Mouse (Mus musculus) regulatory T cell (primary cell): ENCODE data around the gene Shc1.

ENCODE experiments used
- in situ Hi-C: fragments of 300-600 bp; cut with MboI, MseI; formaldehyde crosslinking; loops from one replicate; pipeline ENCODE4 v1.15.1; 2025; ENCODE audit warnings: high pct_unique_total_duplicates

Shc1 gene

DNA sequence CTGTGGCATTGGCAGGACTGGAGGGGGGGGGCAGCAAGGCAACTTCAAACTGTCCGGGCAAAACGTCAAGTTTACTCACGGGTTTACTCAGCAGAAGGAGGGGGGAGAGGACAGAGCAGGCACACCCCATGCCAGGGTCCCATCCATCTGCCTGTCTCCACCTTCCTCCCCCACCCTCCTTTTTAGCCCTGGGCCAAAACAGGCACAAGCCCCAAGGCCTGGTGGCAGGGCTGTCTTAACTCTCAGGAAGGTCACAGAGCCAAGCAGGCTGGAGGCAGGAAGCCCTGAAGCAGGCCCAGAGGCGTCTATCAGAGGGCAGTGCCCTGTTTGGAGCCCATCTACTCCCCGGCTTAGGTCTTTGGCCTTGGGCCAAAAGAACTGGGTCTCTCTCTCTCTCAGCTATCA lies 28.1 kb upstream of the Shc1 start:
- in situ Hi-C loops, result loop anchor here (10.0 kb wide), 1 partner anchor 875 kb away; no protein-coding TSS in a partner anchor

- in situ Hi-C loops, result loop anchor here (10.0 kb wide), 1 partner anchor 876 kb away; no protein-coding TSS in a partner anchor
Measured at GRCm38 (mm10) chr3:89390699-89391662, 27.3 kb upstream of the Shc1 start.

GRCm38 (mm10) chr3:89391663-89392511 lies 26.4 kb upstream of the Shc1 start:
- in situ Hi-C loops, result loop anchor here (10.0 kb wide), 1 partner anchor 877 kb away; no protein-coding TSS in a partner anchor

DNA sequence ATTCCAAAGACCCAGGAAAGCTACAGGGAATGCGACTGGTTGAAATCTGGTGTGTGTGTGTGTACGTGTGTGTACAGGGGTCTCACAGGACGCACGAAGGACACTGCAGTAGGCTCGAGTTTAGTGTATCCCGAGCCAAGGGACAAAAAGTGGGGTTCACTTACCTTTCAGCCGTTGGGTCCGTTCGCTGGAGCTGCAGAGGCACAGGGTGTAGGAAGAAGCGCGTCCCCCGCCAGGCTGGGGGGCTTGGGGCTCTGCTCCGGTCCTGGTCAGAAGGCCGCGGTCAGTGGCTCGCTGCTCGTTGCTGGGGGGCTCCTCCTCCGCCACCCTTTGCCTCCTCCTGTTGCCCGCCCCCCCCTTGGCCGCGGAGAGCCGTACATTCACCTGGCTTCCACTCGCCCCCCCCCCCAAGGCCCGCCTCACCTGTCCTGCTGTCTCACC lies 25.4 kb upstream of the Shc1 start:
- in situ Hi-C loops, result loop anchor here (10.0 kb wide), 1 partner anchor 878 kb away; no protein-coding TSS in a partner anchor

GRCm38 (mm10) chr3:89393605-89394004 lies 24.6 kb upstream of the Shc1 start:
- in situ Hi-C loops, result loop anchor here (10.0 kb wide), 1 partner anchor 879 kb away; no protein-coding TSS in a partner anchor

GRCm38 (mm10) chr3:89394006-89394893 lies 24.0 kb upstream of the Shc1 start, which contains the start of gene Zbtb7b:
TSS of gene Zbtb7b (minus strand) at chr3:89394776.
- in situ Hi-C loops, result loop anchor here (10.0 kb wide), 1 partner anchor 879 kb away; no protein-coding TSS in a partner anchor

GRCm38 (mm10) chr3:89394894-89395256 lies 23.4 kb upstream of the Shc1 start:
- in situ Hi-C loops, result loop anchor here (10.0 kb wide), 1 partner anchor 880 kb away; no protein-coding TSS in a partner anchor

- in situ Hi-C loops, result loop anchor here (10.0 kb wide), 1 partner anchor 881 kb away; no protein-coding TSS in a partner anchor
Measured at GRCm38 (mm10) chr3:89395419-89395805, 22.8 kb upstream of the Shc1 start.

DNA sequence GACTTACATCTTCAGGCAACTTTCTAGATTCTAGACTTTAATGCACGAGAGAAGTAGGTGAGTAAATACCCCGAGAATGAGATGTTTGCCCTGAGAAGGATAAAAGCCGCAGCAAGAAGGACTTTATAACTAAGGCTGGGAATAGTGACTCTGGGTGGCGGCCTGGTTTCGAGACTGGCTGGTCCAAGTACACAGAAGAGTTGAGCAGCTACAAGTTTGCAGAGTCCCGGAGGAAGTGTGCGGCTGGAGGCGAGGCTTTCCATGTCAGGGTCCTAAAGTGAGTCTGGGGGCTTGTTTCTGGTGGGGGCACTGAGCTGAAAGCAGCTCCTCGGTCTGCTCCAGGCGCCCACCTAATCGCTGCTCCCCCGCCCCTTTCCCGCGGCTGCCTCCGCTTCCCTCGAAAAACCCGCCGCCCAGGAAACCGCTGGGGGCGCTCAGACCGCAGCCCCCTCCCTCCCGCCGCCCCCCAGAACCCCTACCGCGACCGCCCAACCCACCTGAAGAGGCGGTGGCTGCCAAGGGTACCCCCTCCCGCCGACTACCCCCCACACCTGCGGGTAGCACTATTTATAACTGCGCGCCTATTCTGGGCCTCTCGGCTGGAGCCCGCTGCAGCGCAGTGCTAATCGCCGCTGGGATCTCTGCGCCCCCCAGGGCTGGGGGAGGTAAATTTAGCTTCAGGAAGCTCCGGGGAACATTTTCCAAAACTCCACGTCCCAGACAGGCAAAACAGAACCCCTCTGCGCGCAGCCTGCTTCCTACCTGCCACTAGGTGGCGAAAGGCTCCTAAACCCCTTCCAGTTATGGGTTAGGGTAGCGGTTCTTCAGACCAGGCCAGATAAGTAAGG lies 22.2 kb upstream of the Shc1 start:
- in situ Hi-C loops, result loop anchor here (10.0 kb wide), 1 partner anchor 881 kb away; no protein-coding TSS in a partner anchor

GRCm38 (mm10) chr3:89396654-89397005 lies 21.6 kb upstream of the Shc1 start:
- in situ Hi-C loops, result loop anchor here (10.0 kb wide), 1 partner anchor 882 kb away; no protein-coding TSS in a partner anchor

DNA sequence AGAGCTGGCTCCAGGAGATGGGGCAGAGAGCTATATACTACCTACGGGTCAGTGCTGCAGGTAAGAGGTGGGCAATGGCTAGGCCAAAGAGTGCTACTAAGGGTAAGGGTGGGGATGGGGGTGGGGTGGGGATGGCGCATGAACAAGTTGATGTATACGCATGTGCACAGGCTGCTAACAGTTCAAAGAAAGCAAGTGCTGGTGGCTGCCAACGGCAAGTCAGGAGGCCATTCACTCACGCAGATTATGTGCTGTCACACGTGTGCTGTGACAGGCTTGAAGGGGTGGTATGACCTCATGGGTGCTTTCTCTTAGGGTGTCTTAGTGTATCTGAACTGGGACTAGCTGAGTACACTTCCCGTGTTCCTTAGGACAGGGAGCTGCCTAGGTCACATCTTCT lies 16.9 kb upstream of the Shc1 start:
- in situ Hi-C loops, result no loop called here

DNA sequence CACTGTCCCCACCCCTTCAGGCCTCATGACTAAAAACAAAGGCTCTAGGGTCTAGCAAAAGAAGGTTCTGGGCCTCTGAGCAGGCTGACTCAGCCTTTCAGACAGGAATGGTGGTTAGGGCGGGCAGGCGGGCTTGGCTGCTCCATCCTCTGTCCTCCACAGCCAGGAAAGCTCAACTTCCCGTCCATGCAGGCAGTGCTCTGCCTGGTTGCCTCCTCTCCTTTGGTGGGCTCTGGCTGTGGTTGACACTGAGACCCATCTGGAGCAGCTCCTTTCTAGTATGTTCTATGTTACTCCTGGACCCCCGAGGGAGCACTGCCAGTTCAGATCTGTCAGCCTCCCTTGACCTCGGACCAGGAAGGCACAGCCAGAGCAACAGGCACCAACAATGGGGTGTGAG lies 15.6 kb upstream of the Shc1 start, which contains the start of gene Lenep:
Gene Lenep (minus strand): TSS at position 101 of the 400 bp plus-strand sequence.
- in situ Hi-C loops, result no loop called here

DNA sequence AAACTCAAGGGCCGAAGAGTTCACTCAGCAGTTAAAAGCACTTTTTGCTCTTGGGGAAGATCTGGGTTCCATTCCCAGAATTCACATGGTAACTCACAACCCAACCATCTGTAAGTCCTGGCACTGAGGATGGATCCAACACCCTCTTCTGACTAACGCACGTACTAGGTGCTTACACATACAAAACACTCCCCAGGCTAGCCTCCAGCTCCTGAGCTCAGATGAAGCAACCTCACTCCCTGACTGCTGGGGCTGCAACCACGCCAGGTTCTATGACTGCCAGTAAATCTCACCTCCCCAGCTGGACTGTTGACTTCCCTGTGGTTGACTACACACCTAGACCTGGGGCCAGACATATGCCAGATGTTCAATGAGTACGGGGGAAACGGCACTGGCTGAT lies 11.4 kb upstream of the Shc1 start:
- in situ Hi-C loops, result no loop called here

DNA sequence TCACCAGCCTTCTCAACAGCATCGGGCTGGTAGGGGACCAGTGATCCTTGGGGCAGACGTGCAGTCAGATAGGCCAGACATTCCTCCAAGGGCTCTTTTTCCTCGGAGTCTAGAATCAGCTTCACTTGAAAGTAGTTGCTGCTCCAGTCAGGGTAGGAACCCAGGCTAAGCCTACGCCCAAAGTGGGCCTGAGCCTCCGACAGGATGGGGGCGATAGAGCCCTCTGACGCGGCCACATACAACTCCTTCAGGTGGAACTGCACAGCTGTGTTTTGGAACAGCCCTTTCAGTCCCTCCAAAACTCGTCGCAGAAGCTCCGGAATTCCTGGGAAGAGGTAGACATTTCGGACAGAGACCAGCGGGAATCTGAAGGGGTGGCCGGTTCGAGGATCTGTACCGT lies 9.8 kb upstream of the Shc1 start:
- in situ Hi-C loops, result no loop called here

DNA sequence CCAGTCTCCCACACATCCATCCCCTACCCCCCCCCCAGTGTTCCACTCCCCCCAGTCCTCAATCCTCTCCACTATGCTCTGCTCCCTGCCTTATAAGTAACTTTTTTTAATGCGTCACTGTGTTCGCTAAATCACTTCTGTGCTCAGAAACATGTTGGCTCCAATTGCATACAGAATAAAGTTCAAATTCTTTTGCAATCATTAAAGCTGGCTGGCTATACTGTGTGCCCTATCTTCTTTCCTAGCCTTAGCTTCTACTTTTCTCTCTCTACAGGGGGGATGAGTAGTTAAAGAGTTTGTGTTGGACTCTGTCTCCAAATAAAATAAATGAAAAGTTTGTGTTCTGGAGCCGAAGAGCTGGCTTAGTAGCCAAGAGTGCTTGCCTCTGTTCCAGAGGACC lies 8.5 kb upstream of the Shc1 start:
- in situ Hi-C loops, result no loop called here

DNA sequence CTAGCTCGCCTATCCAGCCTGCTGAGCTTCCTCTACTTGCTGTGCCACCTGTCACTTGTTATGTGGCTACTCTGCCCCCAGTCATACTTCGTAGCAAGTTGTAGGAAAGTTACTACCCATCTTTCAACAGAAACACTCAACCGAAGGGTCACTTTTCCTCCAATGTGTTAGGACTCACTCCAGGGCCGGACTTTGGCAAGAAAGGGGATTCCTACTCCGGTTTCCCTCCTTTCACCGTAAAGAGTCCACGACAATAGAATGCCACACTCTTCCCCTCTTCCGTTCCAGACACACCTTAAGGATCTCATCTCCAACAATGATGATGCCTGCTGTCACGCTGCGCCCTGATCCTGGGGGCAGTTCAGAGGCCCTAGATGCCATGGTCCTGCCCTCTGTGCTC lies 7.4 kb upstream of the Shc1 start:
- in situ Hi-C loops, result no loop called here

- in situ Hi-C loops, result no loop called here
Measured at GRCm38 (mm10) chr3:89411490-89412393, 6.5 kb upstream of the Shc1 start, which contains the start of gene Flad1. TSS of gene Flad1 (minus strand) at chr3:89411870.

- in situ Hi-C loops, result no loop called here
Measured at GRCm38 (mm10) chr3:89416158-89416557, 2.1 kb upstream of the Shc1 start.

DNA sequence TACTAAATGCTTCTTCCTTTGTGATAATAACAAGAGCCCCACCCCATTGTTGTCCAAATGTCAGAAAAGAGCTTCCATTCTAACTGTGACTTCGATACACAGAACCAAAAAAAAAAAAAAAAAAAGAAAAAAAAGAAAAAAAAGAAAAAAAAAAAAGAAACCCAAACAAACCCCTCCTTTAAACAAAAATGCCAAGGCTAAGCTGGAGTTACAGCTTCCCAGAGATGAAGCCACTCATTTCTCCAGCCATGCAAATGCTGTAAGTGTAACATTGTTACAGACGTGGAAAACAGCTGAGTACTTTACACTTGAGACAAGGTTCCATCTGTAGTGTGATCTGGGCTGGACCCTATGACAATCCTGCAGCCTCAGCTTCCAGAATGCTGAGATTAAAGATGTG lies 1.1 kb upstream of the Shc1 start:
- in situ Hi-C loops, result no loop called here
